Mouse (Mus musculus) MEL-GATA-1-ER (cell line): Measurements from ENCODE around the gene Hlcs.

Source experiments
- DNase-seq: peaks from one replicate; pipeline ENCODE4 v3.0.0-alpha.2; 2012; ENCODE audit warnings: low read depth; ENCODE audit errors: extremely low read depth

The Hlcs gene

DNA sequence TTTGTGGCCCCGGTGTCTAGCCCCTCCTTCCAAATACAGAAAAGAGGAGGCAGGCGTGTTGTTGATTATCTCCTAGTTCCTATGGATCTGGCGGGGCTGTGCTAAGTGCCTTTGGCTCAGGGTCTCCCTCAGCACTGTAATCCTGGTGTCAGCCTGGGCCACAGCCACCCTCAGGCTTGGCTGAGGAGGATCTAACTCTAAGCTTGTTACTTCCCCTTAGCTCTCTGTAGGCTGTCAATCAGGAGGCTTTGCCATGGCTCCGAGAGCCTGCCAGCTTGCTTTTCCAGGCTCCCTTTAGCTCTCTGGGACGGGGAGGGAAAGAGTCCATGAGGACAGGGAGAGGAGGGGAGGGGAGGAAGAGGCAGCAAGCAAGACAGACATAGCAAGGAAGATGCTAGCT lies 148.4 kb downstream of the Hlcs start:
- no peak for DNase-seq

DNA sequence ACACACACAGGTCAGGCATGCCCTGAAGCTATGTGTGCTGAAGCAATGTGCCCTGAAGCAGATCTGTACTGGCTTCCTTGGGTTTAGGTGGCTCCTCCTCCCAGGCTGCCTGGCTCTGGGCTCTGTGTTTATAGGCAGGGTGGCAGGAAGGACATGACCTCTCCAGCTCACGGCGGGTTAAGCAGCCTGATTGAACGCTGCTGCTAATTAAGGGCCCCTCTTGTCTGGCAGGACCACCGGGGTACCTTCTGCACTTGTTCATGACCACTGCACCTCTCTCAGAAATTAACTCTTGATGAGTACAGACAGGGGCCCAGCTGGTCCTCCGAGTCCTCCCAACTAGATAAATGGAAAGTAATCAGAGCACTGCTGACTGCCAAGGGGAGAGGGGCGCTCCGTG lies 149.1 kb downstream of the Hlcs start:
- DNase-seq = no peak

DNA sequence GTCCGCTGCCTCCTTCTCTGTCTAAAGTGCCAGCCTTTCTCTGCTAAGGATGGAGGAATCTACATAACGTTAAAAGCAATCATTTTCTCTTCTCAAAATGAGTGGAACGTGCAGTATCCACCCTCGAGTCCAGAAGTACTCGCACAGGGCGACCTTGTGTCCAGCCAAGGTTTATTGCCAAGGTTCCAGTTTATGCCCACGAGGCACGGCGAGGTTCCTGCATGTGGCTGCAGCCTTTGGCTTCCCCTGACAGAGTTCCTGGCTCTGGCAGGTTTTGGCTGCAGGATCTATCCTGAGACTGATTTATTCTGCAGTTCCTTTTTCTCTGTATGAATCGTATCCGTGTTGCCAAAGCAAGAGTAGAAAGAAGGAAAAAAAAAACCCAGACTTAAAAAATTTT lies 150.3 kb downstream of the Hlcs start:
- DNase-seq = no peak

DNA sequence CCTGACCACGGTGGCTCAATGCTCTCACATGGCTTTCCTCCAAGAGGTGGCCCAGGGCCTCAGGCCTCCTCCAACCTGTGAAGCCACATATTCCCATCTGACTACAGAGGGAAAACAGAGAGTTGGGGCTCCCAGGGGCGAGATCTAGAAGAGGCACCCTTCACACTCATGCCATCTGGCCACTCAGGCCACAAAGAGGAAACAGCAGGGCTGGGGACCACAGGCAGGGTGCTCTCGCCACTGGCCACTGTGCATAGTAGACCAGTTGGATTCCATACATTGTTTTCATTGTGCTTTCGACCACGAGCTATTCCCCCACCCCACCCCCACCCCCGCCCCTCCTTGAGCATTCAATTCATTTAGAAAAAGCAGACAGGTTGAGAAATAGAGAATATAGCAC lies 151.4 kb downstream of the Hlcs start:
- DNase-seq = no peak

DNA sequence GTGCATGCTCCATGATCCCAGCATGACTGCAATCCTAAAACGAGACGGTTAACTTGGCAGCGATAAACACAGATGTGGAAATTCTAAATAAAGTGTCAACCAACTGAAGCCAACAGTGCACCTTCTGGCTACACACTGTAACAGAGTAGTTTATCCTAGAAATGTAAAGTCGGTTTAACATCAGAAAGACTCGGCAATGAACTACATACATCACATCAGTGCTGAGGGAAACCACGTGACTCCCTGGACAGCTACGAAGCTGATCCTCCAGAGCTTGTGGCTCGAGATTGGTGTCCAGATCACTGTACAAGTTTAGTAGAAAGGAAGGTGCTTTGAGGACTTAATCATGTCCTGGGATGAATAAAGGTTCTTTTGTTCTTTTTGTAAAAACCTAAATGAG lies 155.6 kb downstream of the Hlcs start:
- no peak for DNase-seq

DNA sequence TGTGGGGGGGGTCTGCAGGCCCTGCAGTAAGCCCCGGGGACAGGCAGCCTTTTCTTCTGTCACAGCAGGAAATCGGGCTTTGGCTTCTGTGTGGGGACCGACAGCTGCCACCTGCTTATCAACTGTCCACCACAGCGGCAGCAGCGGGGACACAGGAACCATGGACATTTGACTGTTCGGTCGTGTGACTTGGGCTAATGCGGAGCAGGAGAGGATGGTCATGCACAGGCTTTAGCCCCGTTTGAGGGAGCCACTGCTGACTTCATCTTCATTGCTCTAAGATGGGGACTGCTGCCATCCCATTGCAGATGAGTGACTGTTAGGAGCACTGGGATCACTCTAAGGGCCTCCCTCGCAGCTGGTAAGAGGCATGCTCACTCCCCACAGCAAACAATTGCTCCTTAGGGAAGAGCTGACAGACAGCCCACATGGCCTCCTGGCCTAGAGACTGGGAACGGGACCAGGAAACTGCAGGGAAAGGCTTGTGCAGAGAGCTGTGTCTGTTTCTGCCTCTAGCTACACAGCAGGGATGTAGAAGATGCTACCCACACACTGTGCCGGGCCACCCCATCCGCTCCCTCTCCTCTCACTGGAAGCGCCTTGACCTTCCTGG lies 158.2 kb downstream of the Hlcs start:
- DNase-seq = no peak

DNA sequence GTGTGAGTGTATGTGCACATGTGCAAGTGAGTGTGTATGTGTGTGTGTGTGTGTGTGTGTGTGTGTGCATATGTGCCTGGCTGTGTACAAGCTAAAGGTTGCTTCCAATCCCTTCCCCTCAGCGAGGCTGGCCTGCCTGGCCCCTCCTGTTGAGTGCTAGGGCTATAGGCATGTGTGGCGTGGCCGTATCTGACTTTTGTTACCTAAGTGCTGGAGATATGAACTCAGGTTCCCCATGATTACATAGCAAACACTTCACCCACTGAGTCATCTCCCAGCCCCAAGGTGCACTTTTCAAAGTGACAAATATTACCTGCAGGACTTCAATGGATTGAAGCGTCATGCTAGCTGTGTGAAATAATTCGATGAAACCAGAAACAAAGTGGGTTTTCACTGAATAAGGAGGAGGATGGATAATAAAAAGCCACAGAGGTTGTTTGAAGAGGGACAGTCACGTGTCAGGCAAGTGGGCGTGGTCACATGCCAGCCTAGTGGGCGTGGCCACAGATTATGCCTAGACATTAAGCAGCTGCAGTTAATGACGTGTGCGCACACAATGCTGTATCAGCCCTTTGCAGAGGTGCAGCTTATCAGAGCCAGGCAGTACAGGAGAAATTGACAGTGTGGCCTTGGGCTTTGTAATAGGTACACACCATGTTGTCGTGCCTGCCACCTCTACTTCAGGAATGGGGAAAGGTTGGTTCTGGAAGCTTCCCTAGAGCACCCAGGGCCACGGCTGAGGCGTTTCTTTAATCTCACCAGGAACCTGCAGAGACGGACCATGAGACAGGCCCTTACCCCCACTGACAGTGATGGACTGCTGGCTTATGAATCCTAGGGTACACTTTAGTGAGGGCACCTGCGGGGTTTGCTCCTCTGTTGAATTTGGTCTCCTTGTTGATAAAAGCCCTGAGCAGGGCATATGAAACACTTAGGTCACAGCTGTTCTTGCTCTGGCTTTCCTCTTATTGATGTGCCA lies 163.0 kb downstream of the Hlcs start:
- peak; percentile 53 for DNase-seq

DNA sequence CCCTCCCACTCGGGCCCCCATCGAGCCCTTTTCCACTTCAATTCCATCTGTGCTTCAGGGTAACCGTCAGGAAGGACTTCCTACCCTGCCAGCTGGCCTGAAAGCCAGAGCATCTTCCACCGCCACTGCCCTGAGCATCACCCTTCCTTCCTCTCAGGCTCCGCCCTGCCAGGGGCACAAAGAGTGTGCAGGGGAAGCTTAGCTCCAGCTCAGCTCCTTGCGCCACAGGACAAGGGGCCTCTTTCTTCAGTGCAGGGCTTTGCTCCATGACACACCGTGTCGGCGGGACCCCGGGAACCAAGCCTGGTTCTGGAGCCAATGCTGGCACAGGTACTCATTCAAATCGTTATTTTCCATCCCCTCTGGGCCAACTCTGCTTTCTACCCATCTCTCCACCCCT lies 165.2 kb downstream of the Hlcs start:
- no peak for DNase-seq

DNA sequence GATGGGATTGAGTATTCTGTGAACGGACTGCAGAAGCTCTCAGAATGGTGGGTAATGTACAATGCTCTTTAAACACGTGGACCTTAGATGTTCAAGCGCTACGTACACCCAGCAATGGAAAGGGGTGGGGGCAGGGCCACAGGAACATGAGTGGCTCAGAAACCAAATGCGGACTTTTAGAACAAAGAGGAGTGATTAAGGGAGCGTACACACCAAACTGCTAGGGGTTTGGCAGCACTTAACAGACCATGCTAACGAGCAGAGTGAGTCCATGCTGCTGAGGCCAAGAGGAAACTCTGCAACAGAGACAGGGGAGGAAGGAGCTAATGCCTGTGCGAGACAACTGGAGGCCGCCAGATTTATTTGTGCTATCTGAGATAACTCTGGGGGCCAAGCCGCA lies 170.0 kb downstream of the Hlcs start:
- no peak for DNase-seq

DNA sequence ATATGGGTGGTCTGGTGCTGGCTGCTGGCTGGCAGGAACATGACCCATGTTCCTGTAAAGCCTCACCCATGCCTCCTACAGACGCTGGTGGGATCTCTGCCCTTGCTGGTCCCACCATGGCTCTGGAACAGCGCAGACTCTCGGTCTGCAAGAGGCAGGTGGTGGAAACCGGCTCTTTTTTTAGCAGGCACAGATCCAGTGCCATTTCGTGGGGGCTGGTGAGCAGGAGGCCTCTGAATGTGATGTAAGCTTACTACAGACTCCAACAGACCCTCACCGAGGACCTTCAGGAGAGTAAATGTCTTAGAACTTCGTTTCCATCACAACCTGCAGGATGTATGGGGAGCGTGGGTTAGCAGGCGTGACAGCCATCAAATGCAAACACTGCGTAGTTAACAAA lies 172.6 kb downstream of the Hlcs start:
- DNase-seq = no peak

DNA sequence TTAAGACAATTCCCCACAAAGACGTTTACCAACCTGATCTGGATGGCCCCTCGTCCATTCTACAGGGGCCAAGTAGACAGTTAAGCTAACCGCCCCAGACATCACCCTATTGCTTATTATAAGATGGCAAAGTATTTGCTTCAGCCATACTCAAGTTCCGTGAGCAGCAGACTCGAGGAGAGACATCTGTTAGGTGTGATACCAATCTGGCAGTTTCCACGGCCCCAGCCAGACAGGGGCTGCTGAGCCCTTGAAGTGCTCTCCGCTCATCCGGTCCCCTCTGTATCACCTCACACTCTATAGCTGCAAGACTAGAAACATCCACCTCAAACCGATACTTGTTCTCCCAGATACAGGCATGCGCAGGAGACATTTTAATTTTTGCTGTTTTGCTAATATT lies 179.2 kb downstream of the Hlcs start:
- no peak for DNase-seq

DNA sequence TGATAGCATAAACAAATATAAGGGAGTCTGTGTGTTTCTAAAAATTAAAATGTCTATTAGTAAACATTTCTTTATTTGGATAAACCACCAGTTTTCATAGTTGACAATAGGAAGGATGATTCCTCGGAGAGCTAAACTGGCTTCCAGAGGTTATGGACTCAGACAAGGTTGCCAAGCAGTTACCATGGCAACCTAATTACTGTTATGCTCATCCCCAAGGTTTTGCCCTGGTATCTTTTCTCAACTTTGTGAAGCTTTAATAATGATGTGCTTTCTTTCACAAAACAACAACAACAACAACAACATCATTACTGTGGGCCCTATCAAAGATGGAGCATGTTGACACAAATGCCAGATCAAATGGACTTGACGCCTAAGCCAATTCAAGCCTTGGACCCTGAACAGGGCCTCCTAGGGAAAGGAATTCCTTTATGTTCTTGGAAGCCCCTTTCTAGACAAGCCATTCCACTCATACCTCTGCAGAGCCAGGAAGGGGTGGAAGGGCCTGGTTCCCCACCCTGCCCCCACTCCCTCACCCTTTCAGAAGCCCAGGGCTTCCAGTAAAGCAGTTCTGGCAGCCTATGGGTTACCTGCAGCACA lies 185.0 kb downstream of the Hlcs start:
- no peak for DNase-seq

DNA sequence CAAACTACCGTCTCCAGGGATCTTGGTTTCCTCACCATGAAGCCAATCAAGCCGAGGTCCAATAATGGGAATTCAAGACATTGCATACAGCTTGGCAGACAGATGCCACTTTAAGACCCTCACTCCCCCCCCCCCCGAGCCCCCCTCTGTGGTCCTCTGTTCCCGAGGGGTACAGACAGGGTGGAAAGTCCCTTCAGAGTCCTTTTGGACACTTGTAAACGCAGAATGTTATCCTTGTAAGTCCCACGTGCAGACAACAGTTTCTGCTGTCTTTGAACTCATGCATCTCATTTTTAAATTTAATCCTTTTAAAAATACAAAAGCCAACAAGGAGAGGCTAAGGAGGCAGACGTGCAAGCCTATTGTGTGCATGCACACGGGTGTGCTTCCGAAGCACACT lies 187.2 kb downstream of the Hlcs start:
- no peak for DNase-seq

DNA sequence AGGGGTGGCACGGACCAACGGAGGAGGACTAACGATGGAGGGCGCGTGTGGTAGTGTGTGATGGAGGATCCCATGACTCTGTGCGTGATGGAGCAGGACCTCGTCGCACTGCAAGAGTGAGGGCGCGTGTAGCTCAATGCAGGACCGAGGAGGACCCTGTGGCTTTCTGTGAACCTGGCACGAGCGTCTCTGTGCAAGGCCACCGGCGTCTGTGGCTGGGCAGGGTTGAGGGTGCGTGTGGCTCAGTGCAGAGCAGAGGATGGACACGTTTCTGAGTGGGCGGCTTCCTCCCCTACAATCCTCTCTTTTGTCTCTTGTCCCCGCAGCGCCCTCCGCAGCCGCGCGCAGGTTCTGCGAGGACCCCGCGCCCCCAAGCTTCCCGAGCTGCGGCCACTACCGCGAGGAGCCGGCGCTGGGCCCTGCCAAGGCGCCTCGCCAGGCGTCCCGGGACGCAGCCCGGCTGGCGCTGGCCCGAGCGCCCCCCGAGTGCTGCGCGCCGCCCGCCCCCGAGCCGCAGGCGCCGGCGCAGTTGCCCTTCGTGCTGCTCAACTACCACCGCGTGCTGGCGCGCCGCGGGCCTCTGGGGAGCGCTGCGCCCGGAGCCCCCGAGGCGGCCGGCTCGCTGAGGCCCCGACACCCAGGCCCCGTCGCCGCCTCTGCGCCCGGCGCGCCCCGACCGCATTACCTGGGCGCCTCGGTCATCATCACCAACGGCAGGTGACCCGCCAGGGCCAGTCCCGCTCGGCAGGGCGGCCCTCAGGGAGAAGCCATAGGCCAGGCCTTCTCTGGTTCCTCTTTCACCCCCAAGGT lies 188.0 kb downstream of the Hlcs start:
- no peak for DNase-seq

DNA sequence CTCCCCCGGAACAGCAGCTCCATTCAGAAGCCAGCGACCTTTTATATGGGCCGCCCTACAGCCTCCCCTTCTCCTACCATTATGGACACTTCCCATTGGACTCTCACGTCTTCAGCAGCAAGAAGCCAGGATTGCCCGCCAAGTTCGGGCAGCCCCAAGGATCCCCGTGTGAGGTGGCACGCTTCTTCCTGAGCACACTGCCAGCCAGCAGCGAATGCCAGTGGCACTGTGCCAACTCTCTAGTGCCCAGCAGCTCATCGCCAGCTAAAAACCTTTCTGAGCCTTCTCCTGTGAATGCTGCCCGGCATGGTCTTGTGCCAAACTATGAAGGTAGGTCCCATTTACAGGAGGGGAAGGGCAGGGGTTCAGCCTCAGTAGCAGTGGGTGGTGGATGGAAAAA lies 190.1 kb downstream of the Hlcs start:
- no peak for DNase-seq

DNA sequence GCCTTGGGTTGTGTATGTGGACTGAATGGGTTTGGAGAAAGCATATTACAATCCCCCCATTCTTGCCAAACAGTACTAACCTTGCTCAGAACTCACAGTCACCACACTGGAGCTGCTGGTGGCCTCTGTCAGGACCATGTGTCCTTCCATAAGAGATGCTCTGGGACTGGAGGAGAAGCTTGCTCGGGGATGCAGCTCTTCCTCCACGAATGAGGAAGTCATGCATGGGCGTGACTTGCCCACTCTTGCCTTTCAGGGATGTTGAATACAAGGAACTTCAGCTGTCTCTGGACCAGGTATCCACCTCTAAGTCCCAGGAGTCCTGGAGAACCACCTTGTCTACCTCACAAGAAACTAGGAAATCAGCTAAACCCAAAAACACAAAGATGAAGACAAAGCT lies 191.0 kb downstream of the Hlcs start:
- peak; percentile 5 for DNase-seq

DNA sequence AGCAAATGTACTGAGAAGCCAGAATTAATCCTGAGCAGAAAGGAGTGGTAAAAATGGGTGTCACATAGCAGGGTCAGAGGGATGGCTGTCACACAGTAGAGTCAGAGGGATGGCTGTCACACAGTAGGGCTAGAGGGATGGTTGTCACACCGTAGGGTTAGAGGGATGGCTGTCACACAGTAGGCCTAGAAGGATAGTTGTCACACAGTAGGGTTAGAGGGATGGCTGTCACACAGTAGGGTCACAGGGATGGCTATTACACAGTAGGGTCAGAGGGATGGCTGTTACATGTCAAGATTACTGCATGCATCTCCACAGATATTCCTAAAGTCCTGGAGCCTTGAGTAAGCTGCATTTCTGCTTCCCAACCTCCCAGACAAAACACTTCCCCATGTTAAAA lies 195.0 kb downstream of the Hlcs start:
- DNase-seq = no peak

DNA sequence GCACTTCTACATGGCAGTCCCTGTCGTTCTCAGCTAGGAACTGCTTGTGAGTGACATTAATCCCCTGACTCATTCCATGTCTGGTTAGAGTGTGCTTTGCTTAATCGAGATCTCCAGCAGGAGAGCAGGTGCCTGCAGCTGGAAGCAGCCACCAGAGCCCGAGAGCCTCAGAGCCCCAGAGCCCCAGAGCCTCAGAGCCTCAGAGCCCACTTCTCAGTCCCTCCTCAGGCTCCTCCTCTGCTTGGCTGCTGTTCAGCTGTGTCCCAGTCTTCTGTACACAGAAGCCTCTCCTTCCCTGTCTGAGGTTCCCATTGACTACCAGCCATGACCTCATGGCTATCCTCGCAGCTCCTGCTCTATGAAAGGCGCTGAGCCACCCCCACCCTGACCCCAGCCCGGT lies 196.0 kb downstream of the Hlcs start:
- no peak for DNase-seq

DNA sequence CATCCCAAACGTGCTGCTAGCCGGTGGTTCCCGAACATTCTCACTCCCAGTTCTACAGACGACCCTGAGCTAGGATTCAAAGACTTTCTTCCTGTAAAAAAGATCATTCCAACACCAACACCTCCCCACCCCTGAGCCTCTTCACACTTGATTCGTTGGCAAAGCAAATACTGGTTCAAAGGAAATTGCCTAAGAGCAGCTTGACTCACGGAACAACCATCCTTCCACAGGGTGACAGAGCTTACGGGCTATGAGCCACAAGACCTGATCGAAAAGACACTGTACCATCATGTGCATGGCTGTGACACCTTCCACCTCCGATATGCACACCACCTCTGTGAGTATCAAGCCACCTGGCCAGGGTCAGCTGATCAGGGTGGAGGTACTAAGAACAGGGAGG lies 198.7 kb downstream of the Hlcs start:
- DNase-seq = no peak

DNA sequence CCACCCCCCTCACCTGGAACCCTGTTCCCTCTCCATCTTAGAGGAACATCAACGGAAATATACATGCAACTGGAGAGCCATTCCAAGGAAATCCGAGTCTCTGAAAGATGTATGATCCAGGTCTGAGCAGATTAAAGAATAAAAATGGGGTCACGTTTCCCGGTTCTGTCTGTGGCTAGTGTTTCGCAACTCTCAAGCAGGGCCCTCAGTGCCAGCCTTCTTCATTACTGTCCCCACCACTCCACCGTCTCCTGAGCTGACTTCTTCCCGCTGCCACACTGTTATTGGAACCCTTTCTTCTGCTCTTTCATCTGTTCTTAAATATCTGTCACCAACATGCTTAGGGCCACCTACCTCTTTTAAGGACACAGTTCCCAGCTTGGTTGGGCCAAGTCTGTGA lies 200.2 kb downstream of the Hlcs start:
- DNase-seq = no peak

DNA sequence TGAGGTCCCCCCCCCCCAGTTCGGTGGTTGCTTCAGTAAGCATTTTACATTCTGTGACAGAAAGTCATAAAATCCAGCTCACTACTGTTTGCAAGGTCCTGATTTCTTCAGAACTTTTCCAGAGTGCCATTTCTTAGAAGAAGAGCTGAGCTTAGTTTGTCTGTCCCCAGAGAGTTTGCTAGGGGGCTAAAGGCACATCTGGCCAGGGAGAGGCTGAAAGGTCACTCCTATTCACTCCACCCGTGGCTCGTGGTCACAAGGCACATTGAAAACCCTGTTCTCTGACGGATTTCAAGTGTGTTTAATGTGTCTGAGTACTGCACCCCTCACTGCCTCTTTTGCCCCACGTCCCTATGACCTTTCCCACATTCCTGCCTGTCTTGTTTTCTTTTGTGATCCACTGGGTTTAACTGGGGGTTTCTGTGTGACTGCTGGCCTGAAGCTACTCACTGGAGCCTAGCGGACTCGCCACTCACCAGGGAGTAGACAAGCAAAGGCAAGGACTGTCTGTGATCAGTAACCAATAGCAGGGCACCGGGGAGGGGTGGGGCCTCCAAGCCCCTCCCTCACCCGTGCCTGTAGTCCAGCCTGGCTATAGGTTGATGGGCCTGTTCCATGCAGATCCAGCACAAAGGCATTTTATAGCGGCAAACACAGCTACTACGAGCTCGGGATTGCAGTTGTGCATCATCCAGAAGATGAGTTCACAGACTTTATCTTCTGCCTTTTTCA lies 215.5 kb downstream of the Hlcs start:
- no peak for DNase-seq
